Mouse (Mus musculus) megakaryocyte, embryonic 14.5 days (primary cell): Measurements from ENCODE around the gene Dsn1.

ENCODE experiments used
- FLI1 ChIP-seq: IDR thresholded peaks from 2 replicates; pipeline ENCODE4 v1.6.1; 2012; ENCODE audit warnings: low read length, inconsistent platforms, mixed read lengths
- GATA1 ChIP-seq: IDR thresholded peaks from 3 replicates; pipeline ENCODE4 v1.6.1; 2012; ENCODE audit warnings: mixed read lengths, low read length, inconsistent platforms, borderline replicate concordance

- TF ChIP-seq GATA1 (no peak), FLI1 (no peak)
These were observed 46.2 kb upstream of the Dsn1 start for GRCm38 (mm10) chr2:157053124-157053523.
